Mouse (Mus musculus): ENCODE measurements at regions not wholly inside any gene's neighbourhood (a gene's known extent, or its start where the extent isn't known, plus 50 kb on each side); places are given as distances from the start of the nearest gene placed in this dataset.
"Not testable (repeated sequence)": the region's sequence is repeated elsewhere in the genome, so short reads cannot be mapped to it uniquely, and the experiment has no call there.

GRCm38 (mm10) chr6:109246510-109246909 is 418.1 kb downstream of the Edem1 start:
- H3K4me2 ChIP-seq (ENCODE audit: low read depth, low read length); H3K36me3 ChIP-seq (ENCODE audit: control insufficient read depth, insufficient read depth, low read length); H3K27me3 ChIP-seq (ENCODE audit: control insufficient read depth, insufficient read depth, low read depth, low read length); H3K4me1 ChIP-seq (replicated peaks; ENCODE audit: control insufficient read depth, insufficient read depth, low read length); H3K9me3 ChIP-seq (ENCODE audit: control insufficient read depth, low read length); H3K27ac ChIP-seq (ENCODE audit: low read length); H3K4me3 ChIP-seq (ENCODE audit: low read length); ATAC-seq (ENCODE audit: low read depth); H3K9ac ChIP-seq (ENCODE audit: low read length): not testable (repeated sequence)
- WGBS, result 47% methylated on average over 2 of the region's 2 CpGs

Measured in lung, embryonic 16.5 days (tissue).